Mouse (Mus musculus) cerebellum, postnatal 10 days (tissue): ENCODE measurements around the gene Epb41l3.
A peak's percentile ranks its signal among the peaks of the same experiment; 100 is the strongest.

Experiments used
- DNase-seq, 2 experiments: peaks; one replicate each; pipeline ENCODE4 v3.0.0; 2021; ENCODE audit warnings: mixed read lengths in 2 of 2

Gene Epb41l3

GRCm38 (mm10) chr17:69075501-69076237 is at the start of gene Epb41l3:
Epb41l3 (plus strand) TSS chr17:69075683.
- DNase-seq: peak; percentile 93 to 95

DNA sequence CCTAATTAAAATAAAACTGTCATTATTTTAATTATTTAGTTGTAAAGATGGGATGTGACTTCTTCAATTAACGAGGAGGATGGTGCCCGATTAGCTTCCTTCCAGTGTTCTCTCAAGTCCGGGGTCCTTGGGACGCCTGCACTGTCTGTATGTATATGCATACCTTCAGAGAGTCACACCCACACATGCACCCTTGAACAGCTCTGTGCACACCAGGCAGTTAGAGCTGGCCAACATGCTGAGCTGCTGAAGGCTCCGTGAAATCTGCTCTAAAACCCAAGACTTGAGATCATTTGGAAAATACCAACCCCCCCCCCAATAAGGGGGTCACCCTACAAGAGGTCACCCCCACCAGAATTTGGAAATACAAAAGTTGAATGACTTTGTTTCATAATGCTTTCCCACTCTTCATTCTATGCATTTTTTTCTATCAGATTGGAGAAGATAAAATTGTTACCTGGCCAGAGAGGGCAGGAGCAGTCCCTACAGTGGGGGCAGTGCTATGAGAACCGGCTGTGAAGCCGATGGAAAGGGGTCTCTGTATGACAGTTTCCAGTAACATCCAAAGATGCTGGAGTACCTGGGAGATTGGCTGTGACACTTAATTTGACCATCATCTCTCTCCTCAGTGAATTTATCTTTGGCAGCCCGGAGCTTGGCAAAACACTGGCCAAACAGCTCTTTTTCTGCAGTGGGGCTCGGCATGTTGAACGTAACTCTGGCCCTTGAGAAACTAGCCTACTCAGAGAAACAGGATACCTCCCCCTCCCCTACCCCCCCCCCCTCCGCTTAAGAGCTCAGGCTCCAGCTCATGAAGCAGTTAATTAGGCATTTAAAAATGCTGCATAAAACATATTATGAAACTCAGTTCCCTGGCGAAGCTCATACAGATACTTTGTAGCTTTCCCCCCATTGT is 36.5 kb upstream of the Epb41l3 start:
- peak; percentile 32 to 39 for DNase-seq

- peak; percentile 71 to 74 for DNase-seq
Observed at GRCm38 (mm10) chr17:69041516-69041915, 34.0 kb upstream of the Epb41l3 start.

GRCm38 (mm10) chr17:69048826-69049225 is 26.7 kb upstream of the Epb41l3 start:
- no peak for DNase-seq

DNA sequence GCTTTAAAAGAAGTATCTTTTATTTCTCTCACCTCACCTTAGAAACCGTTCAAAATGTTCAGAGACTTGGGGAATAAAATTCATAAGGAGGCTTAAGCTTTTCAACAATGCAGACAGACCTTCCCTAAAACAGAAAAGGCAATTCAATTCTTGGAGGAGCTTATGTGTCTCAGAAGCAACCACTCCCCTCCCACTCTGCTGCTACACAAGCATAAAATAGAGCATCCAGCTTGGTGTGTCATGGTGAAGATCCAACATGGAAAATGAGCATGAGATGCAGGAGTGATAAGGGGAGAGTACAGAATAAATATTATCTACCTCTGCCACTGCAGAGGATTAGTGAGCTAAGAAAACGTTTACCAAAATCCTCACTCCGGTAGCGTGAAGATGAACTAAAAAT is 21.5 kb upstream of the Epb41l3 start:
- DNase-seq: no peak

DNA sequence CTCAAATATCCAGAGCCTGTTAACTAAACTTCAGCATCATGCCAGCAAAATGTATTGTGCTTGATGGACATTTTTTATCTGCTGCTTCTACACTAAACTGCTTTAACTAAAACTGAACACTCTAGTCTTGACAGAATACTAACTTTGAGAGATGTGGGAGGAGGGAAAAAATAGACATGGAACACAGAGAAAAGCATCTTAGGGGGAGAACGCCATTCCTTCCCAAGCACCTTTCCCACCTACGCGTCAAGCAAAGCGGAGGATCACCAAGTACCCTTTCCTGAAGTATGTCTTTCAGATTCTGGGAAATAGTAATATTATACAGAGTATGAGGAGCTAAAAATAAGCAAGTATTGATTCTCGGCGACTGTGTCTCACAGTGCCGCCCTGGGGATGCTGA is 15.7 kb upstream of the Epb41l3 start:
- no peak for DNase-seq

DNA sequence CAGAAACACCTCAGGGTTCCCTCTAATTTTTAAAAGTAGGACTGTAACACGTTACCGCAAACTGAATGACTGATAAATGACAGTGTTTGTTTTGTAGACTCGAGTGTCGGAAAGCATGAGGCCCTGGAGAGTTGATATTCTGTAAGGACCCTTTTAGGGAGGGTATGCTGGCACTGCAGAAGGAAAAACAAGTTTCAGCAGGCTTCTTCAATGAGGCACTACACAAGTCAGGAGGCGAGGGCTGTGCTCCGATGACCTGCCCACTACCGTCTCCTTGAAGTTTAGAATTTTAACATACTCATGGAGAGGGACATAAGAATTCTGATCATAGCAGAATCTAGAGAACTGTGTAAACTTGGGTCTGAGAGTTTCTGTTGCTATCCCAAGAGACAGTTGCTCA is 15.1 kb upstream of the Epb41l3 start:
- DNase-seq: no peak

GRCm38 (mm10) chr17:69061883-69062745 is 13.4 kb upstream of the Epb41l3 start:
- DNase-seq: no peak

DNA sequence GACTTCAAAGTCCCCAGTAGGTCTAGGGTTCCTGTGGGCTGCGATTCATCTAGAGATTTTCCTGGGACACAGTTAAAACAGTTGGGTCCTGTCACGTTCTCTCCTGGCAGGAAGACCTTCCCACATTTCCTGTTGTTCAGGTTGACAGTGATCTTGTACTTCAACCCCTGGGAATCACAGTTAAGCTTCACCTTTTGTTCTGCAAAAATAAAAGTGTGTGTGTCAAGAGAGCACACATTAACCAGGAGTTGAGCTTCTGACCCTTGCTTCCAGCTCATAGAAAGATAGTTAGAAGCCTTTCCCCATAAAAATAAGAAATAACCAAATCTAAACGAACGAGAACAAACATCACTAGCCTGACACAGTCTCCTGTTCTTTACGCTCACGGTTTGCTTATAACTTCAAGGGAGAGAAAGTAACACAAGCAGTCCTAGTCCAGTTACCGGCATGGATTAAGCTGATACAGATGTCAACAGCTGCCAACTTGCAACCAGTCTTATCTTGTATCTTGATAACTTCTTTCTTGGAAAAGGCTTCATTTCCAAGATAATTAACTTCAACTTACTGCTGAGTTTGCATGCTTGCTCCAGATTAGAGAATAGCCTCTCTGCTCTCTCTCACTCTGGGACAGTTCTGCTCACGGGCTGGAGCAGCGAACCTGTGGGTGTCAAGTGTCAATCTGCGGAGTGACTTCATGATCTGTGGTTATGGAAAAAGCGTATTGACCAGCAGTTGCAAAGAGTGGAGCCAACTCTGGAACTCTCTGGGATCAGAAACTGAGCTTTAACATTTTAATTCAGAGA is 7.3 kb upstream of the Epb41l3 start:
- no peak for DNase-seq

- no peak for DNase-seq
Observed at GRCm38 (mm10) chr17:69074095-69074494, 1.4 kb upstream of the Epb41l3 start.

DNA sequence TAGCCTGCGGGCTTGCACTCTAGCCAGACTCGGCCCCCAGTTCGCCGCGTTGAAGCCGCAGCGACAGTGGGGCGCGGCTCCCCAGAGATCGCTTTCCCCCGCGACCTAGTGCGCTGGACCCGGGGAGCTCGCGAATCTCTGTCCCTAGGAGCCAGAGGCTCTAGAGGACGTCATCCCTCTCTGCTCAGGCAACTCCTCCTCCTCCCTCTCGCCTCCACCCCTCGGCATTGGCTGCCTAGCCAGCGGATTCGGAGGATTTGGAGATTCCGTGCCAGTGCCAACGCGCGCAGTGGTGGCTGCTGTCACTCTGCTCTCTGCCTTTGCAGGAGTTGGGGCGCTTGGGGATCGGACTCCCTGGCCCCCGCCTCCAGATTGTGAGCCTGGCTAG is 749 bp downstream of the Epb41l3 start:
- peak; percentile 93 to 94 for DNase-seq

- DNase-seq: peak; percentile 49 to 68
Observed at GRCm38 (mm10) chr17:69076747-69077543, 1.5 kb downstream of the Epb41l3 start.

GRCm38 (mm10) chr17:69077544-69077920 is 2.0 kb downstream of the Epb41l3 start:
- no peak for DNase-seq

- peak; percentile 57 to 63 for DNase-seq
Observed at GRCm38 (mm10) chr17:69082316-69082715, 6.8 kb downstream of the Epb41l3 start.

DNA sequence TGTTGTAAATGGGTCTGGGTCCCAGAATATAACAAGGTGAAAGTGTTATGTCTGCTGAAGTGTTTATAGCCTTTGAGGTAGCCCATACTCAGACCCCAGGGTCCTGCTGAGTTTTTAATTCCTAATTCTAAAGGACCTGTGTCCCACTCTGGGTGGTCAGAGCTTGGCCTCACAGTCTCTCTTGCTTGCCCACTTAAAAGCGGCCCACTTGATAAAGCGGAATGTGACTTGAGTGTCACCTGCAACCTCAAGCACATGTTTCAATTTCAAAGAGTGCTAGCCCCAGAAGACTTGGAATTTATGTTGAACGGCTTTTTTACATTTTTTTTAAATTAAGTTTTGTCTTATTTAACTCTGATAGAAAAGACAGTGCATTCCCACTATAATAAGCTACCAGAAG is 16.1 kb downstream of the Epb41l3 start:
- no peak for DNase-seq

DNA sequence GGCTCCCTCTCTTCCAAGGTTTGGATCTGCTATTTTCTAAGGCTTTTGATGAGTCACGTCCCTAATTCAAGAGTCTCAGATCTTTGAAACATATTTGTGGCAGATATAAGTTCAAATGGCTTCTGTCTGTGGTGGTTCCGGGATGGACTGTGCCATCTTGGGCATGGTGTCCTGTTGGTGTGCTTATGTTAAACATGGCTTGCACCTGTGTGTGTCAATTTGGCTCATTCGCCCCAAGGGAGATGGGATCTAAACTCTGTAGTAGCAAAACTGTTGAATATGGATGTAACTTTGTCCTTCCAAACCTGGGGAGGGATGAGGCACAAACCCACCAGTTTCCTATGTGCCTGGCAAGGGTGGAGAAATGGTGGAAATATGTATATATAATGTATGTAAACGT is 21.6 kb downstream of the Epb41l3 start:
- DNase-seq: no peak

DNA sequence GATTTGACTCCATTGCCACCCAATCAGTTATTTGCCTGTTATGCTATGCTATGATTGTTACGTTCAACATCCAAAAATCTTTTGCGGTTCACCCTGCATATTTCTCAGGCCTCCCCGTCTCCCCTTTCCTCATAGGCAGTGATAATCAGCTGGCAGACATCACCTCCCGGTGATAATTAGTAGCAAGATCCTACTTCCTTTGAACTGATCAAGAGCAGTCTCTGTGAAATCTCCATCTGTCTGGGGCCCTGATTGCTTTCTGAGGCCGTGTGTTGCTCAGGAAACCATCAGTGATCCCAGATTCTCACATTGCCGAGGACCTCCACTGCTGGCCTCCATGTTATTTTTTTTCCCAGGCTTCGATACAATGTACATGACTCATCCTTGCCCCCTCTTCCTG is 22.5 kb downstream of the Epb41l3 start:
- DNase-seq: peak; percentile 66 to 68

GRCm38 (mm10) chr17:69103326-69103725 is 27.8 kb downstream of the Epb41l3 start:
- DNase-seq: no peak

DNA sequence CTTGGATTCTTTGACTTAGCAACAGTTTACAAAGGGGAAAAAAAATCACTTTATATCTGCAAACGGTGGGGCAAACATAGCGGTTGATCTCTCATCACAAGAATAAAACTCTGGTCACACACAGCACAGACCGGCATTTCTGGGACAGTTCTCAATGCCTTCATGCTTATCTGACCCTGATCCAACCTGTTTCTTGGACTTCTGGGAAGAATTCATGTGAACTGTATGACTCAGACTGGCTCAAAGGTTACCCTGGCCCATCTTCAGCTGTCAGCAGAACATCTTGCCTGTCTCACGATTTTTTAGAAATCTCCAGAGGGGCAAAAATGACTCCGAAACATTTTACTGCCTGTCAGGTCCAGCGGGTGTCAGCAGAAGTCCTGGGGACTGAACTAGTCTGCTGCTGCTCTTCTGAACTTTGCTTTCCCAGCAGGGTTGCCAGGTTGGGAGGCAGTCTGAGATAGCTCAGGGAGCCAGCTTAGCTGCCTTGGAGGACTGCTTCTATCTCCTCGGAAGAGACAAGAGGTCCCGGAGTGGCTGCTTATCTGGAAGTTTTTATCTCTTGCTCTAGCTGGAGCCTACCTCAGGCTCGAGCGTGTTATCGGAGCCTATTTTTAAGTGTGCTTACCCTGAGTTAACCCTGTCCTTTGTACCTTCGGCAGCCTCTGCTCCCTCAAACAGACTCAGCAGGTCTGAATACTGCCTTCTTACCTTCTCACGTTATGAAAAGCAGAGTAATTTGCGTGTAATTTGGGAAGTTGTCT is 29.7 kb downstream of the Epb41l3 start:
- DNase-seq: no peak

- peak; percentile 79 to 85 for DNase-seq
Observed at GRCm38 (mm10) chr17:69105799-69106401, 30.4 kb downstream of the Epb41l3 start.
